Mouse (Mus musculus): ENCODE measurements around the gene Rtl5. TPM values are rescaled to one million over a fixed set of nuclear protein-coding genes. Genes with fewer than 3 reads are reported as not detected.

Rtl5 gene
- polyA plus RNA-seq, 1 experiment from 2014 or later: 0.55 TPM

GRCm38 (mm10) chrX:102042386-102042785 is 28.7 kb downstream of the Rtl5 start:
- Histone ChIP-seq H3K36me3 (ENCODE audit: control insufficient read depth, insufficient read depth, low read length) (no peaks in the 10 kb centered on the region), H3K9me3 (ENCODE audit: control insufficient read depth, low read length) (no peaks in the 10 kb centered on the region), H3K4me1 (ENCODE audit: control insufficient read depth in 2 of 2, insufficient read depth in 2 of 2, low read length in 2 of 2) (peaks cover 3 to 5% of the 10 kb centered on the region in 2 experiments; a peak in 1 of 4 replicates), H3K27me3 (ENCODE audit: control insufficient read depth, insufficient read depth, low read length) (no peaks in the 10 kb centered on the region), H3K27ac (replicated peaks in 1 of 2; ENCODE audit: control insufficient read depth in 1 of 2, insufficient read depth in 1 of 2, low read depth in 2 of 2, low read length in 2 of 2) (no peak overlapping the region), H3K4me2 (ENCODE audit: low read length) (no peak overlapping the region), H3K4me3 (ENCODE audit: control insufficient read depth in 1 of 2, insufficient read depth in 1 of 2, low read depth in 1 of 2, low read length in 2 of 2) (no peak overlapping the region), H3K9ac (ENCODE audit: low read length) (no peak overlapping the region)
- 72% methylated on average over 4 of the region's 4 CpGs for WGBS
- ATAC-seq (ENCODE audit: insufficient number of reproducible peaks, insufficient read depth, low FRiP score, low read depth): no peak

- Histone ChIP-seq H3K9ac (ENCODE audit: low read length) (no peak overlapping the region), H3K27me3 (ENCODE audit: control insufficient read depth, insufficient read depth, low read length) (no peaks in the 10 kb centered on the region), H3K4me1 (ENCODE audit: control insufficient read depth in 2 of 2, insufficient read depth in 2 of 2, low read length in 2 of 2) (peaks cover 6 to 10% of the 10 kb centered on the region in 2 experiments; a peak in 1 of 4 replicates), H3K36me3 (ENCODE audit: control insufficient read depth, insufficient read depth, low read length) (no peaks in the 10 kb centered on the region), H3K4me2 (ENCODE audit: low read length) (no peak overlapping the region), H3K9me3 (ENCODE audit: control insufficient read depth, low read length) (no peaks in the 10 kb centered on the region), H3K4me3 (ENCODE audit: control insufficient read depth in 1 of 2, insufficient read depth in 1 of 2, low read depth in 1 of 2, low read length in 2 of 2) (no peak overlapping the region), H3K27ac (replicated peaks in 1 of 2; ENCODE audit: control insufficient read depth in 1 of 2, insufficient read depth in 1 of 2, low read depth in 2 of 2, low read length in 2 of 2) (no peak overlapping the region)
- WGBS: 84% methylated on average over 7 of the region's 7 CpGs
- no peak for ATAC-seq (ENCODE audit: insufficient number of reproducible peaks, insufficient read depth, low FRiP score, low read depth)
Measured at GRCm38 (mm10) chrX:102041562-102041961, 29.5 kb downstream of the Rtl5 start.

- Histone ChIP-seq H3K4me2 (ENCODE audit: low read length) (no peak overlapping the region), H3K27me3 (ENCODE audit: control insufficient read depth, insufficient read depth, low read length) (no peaks in the 10 kb centered on the region), H3K9me3 (ENCODE audit: control insufficient read depth, low read length) (no peaks in the 10 kb centered on the region), H3K4me3 (ENCODE audit: control insufficient read depth in 1 of 2, insufficient read depth in 1 of 2, low read depth in 1 of 2, low read length in 2 of 2) (no peak overlapping the region), H3K9ac (ENCODE audit: low read length) (no peak overlapping the region), H3K36me3 (ENCODE audit: control insufficient read depth, insufficient read depth, low read length) (no peaks in the 10 kb centered on the region), H3K27ac (replicated peaks in 1 of 2; ENCODE audit: control insufficient read depth in 1 of 2, insufficient read depth in 1 of 2, low read depth in 2 of 2, low read length in 2 of 2) (peak overlapping the region in 1 of 2 experiments; percentile 24; a peak in 1 of 4 replicates), H3K4me1 (ENCODE audit: control insufficient read depth in 2 of 2, insufficient read depth in 2 of 2, low read length in 2 of 2) (peaks cover 9 to 14% of the 10 kb centered on the region in 2 experiments; a peak in 3 of 4 replicates)
- WGBS: 61% methylated on average over 2 of the region's 2 CpGs
- no peak for ATAC-seq (ENCODE audit: insufficient number of reproducible peaks, insufficient read depth, low FRiP score, low read depth)
Measured at GRCm38 (mm10) chrX:102037506-102037905, 33.6 kb downstream of the Rtl5 start.

GRCm38 (mm10) chrX:102036866-102037361 is 34.2 kb downstream of the Rtl5 start:
- WGBS: 89% methylated on average over 3 of the region's 3 CpGs
- no peak overlapping the region for H3K4me2 ChIP-seq (ENCODE audit: low read length)
- H3K27ac ChIP-seq (replicated peaks in 1 of 2; ENCODE audit: control insufficient read depth in 1 of 2, insufficient read depth in 1 of 2, low read depth in 2 of 2, low read length in 2 of 2): peak overlapping the region in 1 of 2 experiments; percentile 24; a peak in 1 of 4 replicates
- H3K4me1 ChIP-seq (ENCODE audit: control insufficient read depth in 2 of 2, insufficient read depth in 2 of 2, low read length in 2 of 2): peaks cover 12 to 17% of the 10 kb centered on the region in 2 experiments
- ATAC-seq (ENCODE audit: insufficient number of reproducible peaks, insufficient read depth, low FRiP score, low read depth): no peak
- H3K36me3 ChIP-seq (ENCODE audit: control insufficient read depth, insufficient read depth, low read length): no peaks in the 10 kb centered on the region
- no peaks in the 10 kb centered on the region for H3K9me3 ChIP-seq (ENCODE audit: control insufficient read depth, low read length)
- no peaks in the 10 kb centered on the region for H3K27me3 ChIP-seq (ENCODE audit: control insufficient read depth, insufficient read depth, low read length)
- H3K4me3 ChIP-seq (ENCODE audit: control insufficient read depth in 1 of 2, insufficient read depth in 1 of 2, low read depth in 1 of 2, low read length in 2 of 2): no peak overlapping the region
- no peak overlapping the region for H3K9ac ChIP-seq (ENCODE audit: low read length)

GRCm38 (mm10) chrX:102035671-102036070 is 35.4 kb downstream of the Rtl5 start:
- WGBS: 46% methylated on average over 3 of the region's 3 CpGs

GRCm38 (mm10) chrX:102033566-102033965 is 37.5 kb downstream of the Rtl5 start:
- H3K9ac ChIP-seq (ENCODE audit: low read length): no peak overlapping the region

More at GRCm38 (mm10) chrX:102035671-102036070, 35.4 kb downstream of the Rtl5 start:
- ATAC-seq (ENCODE audit: insufficient number of reproducible peaks, insufficient read depth, low FRiP score, low read depth): no peak
- no peaks in the 10 kb centered on the region for H3K36me3 ChIP-seq (ENCODE audit: control insufficient read depth, insufficient read depth, low read length)
- no peak overlapping the region for H3K27ac ChIP-seq (replicated peaks in 1 of 2; ENCODE audit: control insufficient read depth in 1 of 2, insufficient read depth in 1 of 2, low read depth in 2 of 2, low read length in 2 of 2)
- H3K9me3 ChIP-seq (ENCODE audit: control insufficient read depth, low read length): no peaks in the 10 kb centered on the region
- H3K27me3 ChIP-seq (ENCODE audit: control insufficient read depth, insufficient read depth, low read length): no peaks in the 10 kb centered on the region
- no peak overlapping the region for H3K4me3 ChIP-seq (ENCODE audit: control insufficient read depth in 1 of 2, insufficient read depth in 1 of 2, low read depth in 1 of 2, low read length in 2 of 2)
- no peak overlapping the region for H3K9ac ChIP-seq (ENCODE audit: low read length)
- H3K4me1 ChIP-seq (ENCODE audit: control insufficient read depth in 2 of 2, insufficient read depth in 2 of 2, low read length in 2 of 2): peaks cover 16 to 20% of the 10 kb centered on the region in 2 experiments
- no peak overlapping the region for H3K4me2 ChIP-seq (ENCODE audit: low read length)

GRCm38 (mm10) chrX:102032431-102032830 is 38.7 kb downstream of the Rtl5 start:
- 40% methylated on average over 8 of the region's 8 CpGs for WGBS
- H3K9me3 ChIP-seq (ENCODE audit: control insufficient read depth, low read length): no peaks in the 10 kb centered on the region
- no peak overlapping the region for H3K4me2 ChIP-seq (ENCODE audit: low read length)
- H3K4me3 ChIP-seq (ENCODE audit: control insufficient read depth in 1 of 2, insufficient read depth in 1 of 2, low read depth in 1 of 2, low read length in 2 of 2): no peak overlapping the region
- H3K4me1 ChIP-seq (ENCODE audit: control insufficient read depth in 2 of 2, insufficient read depth in 2 of 2, low read length in 2 of 2): peaks cover 14 to 15% of the 10 kb centered on the region in 2 experiments
- ATAC-seq (ENCODE audit: insufficient number of reproducible peaks, insufficient read depth, low FRiP score, low read depth): no peak
- H3K9ac ChIP-seq (ENCODE audit: low read length): no peak overlapping the region
- peak overlapping the region; percentile 4 to 59; a peak in 3 of 4 replicates for H3K27ac ChIP-seq (replicated peaks in 1 of 2; ENCODE audit: control insufficient read depth in 1 of 2, insufficient read depth in 1 of 2, low read depth in 2 of 2, low read length in 2 of 2)
- no peaks in the 10 kb centered on the region for H3K36me3 ChIP-seq (ENCODE audit: control insufficient read depth, insufficient read depth, low read length)
- H3K27me3 ChIP-seq (ENCODE audit: control insufficient read depth, insufficient read depth, low read length): no peaks in the 10 kb centered on the region

More at GRCm38 (mm10) chrX:102033566-102033965, 37.5 kb downstream of the Rtl5 start:
- Histone ChIP-seq H3K9me3 (ENCODE audit: control insufficient read depth, low read length) (no peaks in the 10 kb centered on the region), H3K4me3 (ENCODE audit: control insufficient read depth in 1 of 2, insufficient read depth in 1 of 2, low read depth in 1 of 2, low read length in 2 of 2) (no peak overlapping the region), H3K4me2 (ENCODE audit: low read length) (no peak overlapping the region), H3K27ac (replicated peaks in 1 of 2; ENCODE audit: control insufficient read depth in 1 of 2, insufficient read depth in 1 of 2, low read depth in 2 of 2, low read length in 2 of 2) (no peak overlapping the region), H3K36me3 (ENCODE audit: control insufficient read depth, insufficient read depth, low read length) (no peaks in the 10 kb centered on the region), H3K27me3 (ENCODE audit: control insufficient read depth, insufficient read depth, low read length) (no peaks in the 10 kb centered on the region), H3K4me1 (ENCODE audit: control insufficient read depth in 2 of 2, insufficient read depth in 2 of 2, low read length in 2 of 2) (peaks cover 16 to 20% of the 10 kb centered on the region in 2 experiments)
- 75% methylated on average over 2 of the region's 2 CpGs for WGBS
- ATAC-seq (ENCODE audit: insufficient number of reproducible peaks, insufficient read depth, low FRiP score, low read depth): no peak

GRCm38 (mm10) chrX:102031851-102032250 is 39.3 kb downstream of the Rtl5 start:
- 35% methylated on average over 6 of the region's 6 CpGs for WGBS
- Histone ChIP-seq H3K4me2 (ENCODE audit: low read length) (no peak overlapping the region), H3K9ac (ENCODE audit: low read length) (no peak overlapping the region), H3K4me3 (ENCODE audit: control insufficient read depth in 1 of 2, insufficient read depth in 1 of 2, low read depth in 1 of 2, low read length in 2 of 2) (no peak overlapping the region), H3K4me1 (ENCODE audit: control insufficient read depth in 2 of 2, insufficient read depth in 2 of 2, low read length in 2 of 2) (peaks cover 10% of the 10 kb centered on the region in 2 experiments), H3K27me3 (ENCODE audit: control insufficient read depth, insufficient read depth, low read length) (no peaks in the 10 kb centered on the region), H3K9me3 (ENCODE audit: control insufficient read depth, low read length) (no peaks in the 10 kb centered on the region), H3K36me3 (ENCODE audit: control insufficient read depth, insufficient read depth, low read length) (no peaks in the 10 kb centered on the region), H3K27ac (replicated peaks in 1 of 2; ENCODE audit: control insufficient read depth in 1 of 2, insufficient read depth in 1 of 2, low read depth in 2 of 2, low read length in 2 of 2) (peak overlapping the region in 1 of 2 experiments; percentile 37; a peak in 1 of 4 replicates)
- ATAC-seq (ENCODE audit: insufficient number of reproducible peaks, insufficient read depth, low FRiP score, low read depth): no peak
